Mouse (Mus musculus) gastrocnemius, adult 18-20 months (tissue): ENCODE measurements around the gene Spert. TPM values are rescaled to one million over a fixed set of nuclear protein-coding genes. Genes with fewer than 3 reads are reported as not detected.

ENCODE experiments used
- DNase-seq: peaks from one replicate; pipeline ENCODE4 v3.0.0; 2021; ENCODE audit warnings: low spot score
- long read RNA-seq, 2 experiments: library from polyadenylated mRNA; stranded (forward); transcript quantifications; one replicate each; pipeline ENCODE4 v2.0.0; 2021
- total RNA-seq, 2 experiments: library from RNA; stranded (reverse); gene quantifications; 2 replicates each; pipeline ENCODE4 v1.2.3; 2021

Gene Spert
- not detected for total RNA-seq
- long read RNA-seq, experiment 1, result 0 reads
- long read RNA-seq, experiment 2, result 0 reads

GRCm38 (mm10) chr14:75592978-75593377 is at the start of gene Spert:
Spert (minus strand) TSS chr14:75593116.
- DNase-seq, result no peak

DNA sequence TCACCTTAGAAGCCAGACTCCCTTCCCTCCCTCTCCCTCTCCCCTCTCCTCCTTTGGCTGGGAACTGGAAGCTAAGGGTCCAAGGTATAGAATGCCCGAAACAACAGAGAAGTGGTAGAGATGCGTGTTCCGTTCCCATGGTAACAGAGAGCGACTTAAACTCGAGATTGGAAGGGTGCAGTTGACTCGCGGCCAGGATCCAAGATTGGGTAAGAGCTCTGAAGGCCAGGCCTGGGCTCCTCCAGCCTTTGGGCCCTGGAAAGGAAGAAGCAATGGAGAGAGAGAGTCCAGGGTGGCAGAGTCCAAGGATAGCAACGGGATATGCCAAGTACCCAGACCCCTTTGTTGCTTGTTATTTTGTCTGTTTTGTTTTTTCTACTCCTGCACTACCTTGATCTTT is 49.2 kb upstream of the Spert start, which contains the start of gene Erich6b:
TSS of gene Erich6b (plus strand) at position 180 of the 400 bp plus-strand sequence.
- no peak for DNase-seq

- no peak for DNase-seq
Observed at GRCm38 (mm10) chr14:75641369-75641768, 48.5 kb upstream of the Spert start.

- DNase-seq, result no peak
Observed at GRCm38 (mm10) chr14:75640846-75641245, 47.9 kb upstream of the Spert start.

DNA sequence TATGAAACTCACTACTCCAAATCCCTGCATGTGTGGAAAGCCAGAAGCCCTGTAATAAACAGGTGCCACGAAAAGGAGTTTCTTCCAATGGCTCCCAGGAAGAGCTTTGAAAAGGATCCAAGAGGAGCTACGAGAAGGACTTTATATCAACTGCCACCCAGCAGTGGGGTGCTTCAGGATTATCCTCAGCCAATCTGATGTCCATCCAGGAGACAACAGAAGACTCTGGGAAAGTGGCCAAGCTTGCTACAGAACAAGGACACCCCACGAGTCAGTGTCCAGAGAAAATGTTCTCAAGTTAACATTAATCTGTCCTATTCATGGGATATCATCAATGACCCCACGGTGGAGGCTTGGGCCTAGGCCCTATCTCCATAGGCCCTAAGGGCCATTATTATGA is 44.7 kb upstream of the Spert start:
- no peak for DNase-seq

- no peak for DNase-seq
Observed at GRCm38 (mm10) chr14:75636107-75636506, 43.2 kb upstream of the Spert start.

- DNase-seq, result no peak
Observed at GRCm38 (mm10) chr14:75635350-75635749, 42.4 kb upstream of the Spert start.

DNA sequence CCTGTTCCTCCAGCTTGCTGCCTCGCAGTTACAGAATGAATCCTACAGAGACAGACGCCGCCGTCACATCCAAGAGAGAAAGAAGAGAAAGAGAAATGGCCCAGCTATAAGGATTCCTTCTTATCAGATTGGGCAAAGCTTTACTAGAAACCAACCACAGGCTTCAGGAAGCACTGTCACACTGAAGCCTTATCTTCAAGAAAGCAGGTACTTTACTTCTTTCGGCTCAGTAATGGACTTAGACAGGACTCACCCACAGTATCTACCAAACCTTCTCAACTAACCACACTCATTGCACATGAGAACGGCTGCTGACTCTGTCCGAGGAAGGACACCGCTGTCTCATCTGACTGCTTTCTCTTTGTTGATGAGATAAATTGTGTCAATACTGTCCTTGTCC is 36.0 kb upstream of the Spert start:
- no peak for DNase-seq

GRCm38 (mm10) chr14:75622984-75623383 is 30.1 kb upstream of the Spert start:
- no peak for DNase-seq

DNA sequence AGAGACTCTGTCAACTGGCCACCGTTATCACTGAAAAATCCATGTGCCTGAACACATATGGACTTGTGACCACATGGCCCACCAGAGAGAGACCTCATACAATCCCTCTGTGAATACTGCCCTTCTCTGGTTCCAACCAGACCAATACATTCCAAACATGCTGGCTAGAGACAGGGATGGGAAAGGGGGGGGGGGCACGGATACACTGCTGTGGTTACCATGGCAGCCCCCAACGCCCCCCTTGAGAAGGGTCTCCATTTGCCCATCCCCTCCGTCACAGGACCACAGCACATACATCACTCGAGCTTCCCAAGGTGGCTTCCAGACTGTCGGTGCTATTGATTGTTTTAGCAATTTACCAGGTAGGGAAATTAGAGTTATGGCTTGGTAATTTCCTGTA is 23.5 kb upstream of the Spert start:
- no peak for DNase-seq

DNA sequence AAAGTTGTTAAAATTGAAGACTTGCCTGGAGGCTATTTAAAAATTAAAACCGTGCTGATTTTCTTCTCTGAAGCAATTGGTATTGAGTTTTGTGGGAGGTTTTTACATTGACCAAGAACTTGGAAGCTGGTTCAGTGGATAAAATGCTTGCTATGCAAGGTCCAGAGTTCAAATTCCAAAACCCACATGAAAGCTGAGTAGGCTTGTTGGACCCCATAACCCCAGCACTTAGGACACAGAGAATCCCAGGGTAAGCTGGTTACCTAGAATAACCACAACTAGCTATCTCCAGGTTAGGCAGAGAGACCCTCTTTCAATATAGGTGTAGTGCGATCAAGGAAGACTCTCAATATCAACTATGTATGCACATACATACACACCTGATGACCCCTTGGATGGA is 16.3 kb upstream of the Spert start:
- DNase-seq, result no peak

DNA sequence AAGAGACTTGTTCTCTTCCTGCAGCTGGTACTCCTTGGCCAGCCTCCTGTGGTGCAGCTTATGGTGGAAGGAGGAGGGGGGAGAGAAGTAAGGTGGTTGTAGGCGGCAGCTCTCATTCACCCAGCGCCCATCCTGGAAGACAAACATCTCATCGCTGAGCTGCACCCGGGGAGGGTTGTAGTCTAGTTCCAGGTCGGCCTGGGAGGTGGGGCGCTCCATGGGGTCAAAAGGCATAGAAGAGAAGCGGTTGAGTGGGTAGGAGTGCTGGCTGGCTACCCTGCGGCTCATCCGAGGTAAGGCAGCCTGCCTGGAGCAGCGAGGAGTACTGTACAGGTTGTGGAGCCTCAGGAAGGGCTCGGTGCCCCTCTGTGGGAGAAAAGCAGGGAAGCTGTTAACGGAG is 9.0 kb downstream of the Spert start:
- no peak for DNase-seq

DNA sequence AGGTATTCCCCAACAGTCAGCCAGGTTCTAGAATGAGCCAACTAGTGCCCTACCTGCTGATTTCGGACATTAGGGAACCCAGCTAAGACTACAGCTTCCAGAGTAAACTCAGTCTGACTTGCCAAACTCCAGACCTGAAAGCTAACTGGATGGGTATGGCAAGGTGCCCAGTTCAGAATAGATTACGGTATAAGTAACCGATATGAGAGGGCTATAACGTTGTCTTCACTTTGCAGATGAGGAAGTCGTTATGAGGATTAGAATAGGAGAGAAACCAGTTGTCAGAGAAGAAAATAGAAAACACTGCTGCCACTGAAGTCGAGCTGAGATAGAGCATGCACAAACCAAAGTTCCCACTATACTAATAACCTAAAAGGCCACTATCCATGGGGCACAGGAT is 13.9 kb downstream of the Spert start:
- DNase-seq, result no peak

- no peak for DNase-seq
Observed at GRCm38 (mm10) chr14:75566303-75566702, 26.6 kb downstream of the Spert start.

DNA sequence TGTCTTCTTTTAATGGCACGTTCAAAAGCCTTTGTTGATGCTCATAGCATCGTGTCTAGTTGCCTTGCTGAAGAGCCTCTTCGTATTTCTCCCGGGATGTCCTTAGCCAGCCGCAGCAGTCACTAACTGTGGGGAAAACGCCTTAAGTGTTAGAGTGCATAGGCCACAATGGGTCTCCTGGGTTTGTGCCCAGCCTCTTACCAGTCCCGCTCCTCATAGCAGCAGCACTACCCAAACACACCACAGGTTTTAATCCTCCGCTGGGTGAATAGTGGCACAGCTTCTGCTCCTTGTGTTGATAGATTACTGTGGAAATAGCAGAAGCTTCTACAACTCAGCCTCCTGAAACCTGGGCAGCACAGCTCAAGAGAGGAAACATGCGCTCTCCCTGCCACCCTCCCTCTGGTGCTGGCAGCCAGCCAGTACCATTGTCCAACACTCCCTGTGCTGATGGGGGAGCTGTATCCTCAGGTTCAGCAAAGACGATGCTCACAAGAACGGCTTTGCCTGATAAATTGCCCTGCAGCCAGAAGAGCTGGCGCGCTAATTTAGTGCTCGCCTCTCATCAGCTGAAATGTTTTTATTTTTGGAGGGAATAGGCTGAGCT is 27.3 kb downstream of the Spert start:
- DNase-seq, result no peak

- peak; percentile 6 for DNase-seq
Observed at GRCm38 (mm10) chr14:75561577-75562331, 31.2 kb downstream of the Spert start.

DNA sequence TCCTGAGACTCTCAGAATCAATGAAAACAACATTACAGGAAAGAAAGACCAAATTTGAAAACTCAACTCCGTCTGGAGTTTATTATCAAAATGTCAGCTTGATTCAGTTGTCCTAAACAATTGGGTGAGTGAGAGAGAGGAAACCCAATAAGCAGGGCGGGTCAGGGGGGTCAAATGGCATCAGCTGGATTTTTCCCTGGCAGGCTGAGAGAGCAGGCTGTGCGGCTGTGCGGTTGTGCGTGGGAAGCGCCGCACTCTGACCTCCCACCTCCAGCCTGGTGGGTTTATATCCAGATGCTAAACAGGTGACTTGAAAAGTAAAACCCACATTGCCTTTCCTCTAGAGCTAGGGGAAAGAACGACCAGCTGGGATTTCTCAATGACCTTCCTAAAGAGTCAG is 51.2 kb downstream of the Spert start:
- DNase-seq, result no peak

DNA sequence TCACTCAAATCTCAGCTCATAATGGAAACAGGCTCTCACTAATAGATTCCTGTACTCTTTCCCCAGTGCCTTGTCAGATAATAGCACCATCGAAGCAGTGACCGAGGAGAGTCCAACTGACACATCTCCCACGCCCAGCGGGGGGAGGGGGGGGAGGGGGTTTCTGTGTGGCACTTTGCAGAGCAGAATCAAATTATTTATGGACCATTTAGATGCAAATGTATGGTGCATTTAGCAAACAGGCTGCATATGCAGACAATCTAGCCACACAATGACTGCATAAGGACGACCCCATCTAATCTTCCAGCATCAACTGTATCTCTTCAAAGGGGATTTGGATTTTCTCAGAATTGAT is 51.9 kb downstream of the Spert start:
- no peak for DNase-seq

GRCm38 (mm10) chr14:75540216-75540995 is 52.5 kb downstream of the Spert start:
- DNase-seq, result no peak

DNA sequence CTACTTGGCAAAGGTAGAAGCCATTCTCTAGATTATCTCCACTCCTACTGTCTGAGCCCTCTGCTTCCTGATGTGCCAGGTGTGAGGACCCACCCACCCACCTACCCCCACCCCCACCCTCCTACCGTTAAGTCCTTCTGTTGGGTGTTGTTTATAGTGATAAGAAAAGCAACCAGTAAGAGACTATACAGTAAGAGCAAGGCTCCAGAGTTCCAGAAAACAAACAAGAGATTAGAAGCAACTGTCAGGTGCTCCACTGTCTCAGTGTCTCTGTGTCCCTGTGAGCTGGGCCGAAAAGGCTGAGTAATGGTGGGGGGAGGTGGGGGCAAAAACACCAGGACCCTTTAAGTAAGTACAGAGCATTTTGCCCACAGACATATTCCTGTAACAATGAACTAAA is 53.7 kb downstream of the Spert start:
- DNase-seq, result no peak
